Mouse (Mus musculus): ENCODE data around the gene Gm49358. TPM values are rescaled to one million over a fixed set of nuclear protein-coding genes. Genes with fewer than 3 reads are reported as not detected.

The Gm49358 gene
- total RNA-seq, 2 experiments from 2014 or later, result 0.21 TPM; not detected in 1

- ATAC-seq (replicated peaks; ENCODE audit: poor library complexity), result no peak
These were observed 44.4 kb downstream of the Gm49358 start for GRCm38 (mm10) chr10:86808013-86808758.

- no peak for ATAC-seq (replicated peaks; ENCODE audit: poor library complexity)
These were observed 46.2 kb downstream of the Gm49358 start for GRCm38 (mm10) chr10:86810000-86810399.

- no peak for ATAC-seq (replicated peaks; ENCODE audit: poor library complexity)
These were observed 46.8 kb downstream of the Gm49358 start for GRCm38 (mm10) chr10:86810612-86811011.

- no peak for ATAC-seq (replicated peaks; ENCODE audit: poor library complexity)
These were observed 50.7 kb downstream of the Gm49358 start for GRCm38 (mm10) chr10:86814292-86815131.

GRCm38 (mm10) chr10:86815133-86815532, 51.4 kb downstream of the Gm49358 start:
- ATAC-seq (replicated peaks; ENCODE audit: poor library complexity), result no peak

GRCm38 (mm10) chr10:86819649-86820165, 55.9 kb downstream of the Gm49358 start:
- peak; percentile 52 for ATAC-seq (replicated peaks; ENCODE audit: poor library complexity)

GRCm38 (mm10) chr10:86821014-86821413, 57.2 kb downstream of the Gm49358 start:
- no peak for ATAC-seq (replicated peaks; ENCODE audit: poor library complexity)

GRCm38 (mm10) chr10:86824093-86824492, 60.3 kb downstream of the Gm49358 start:
- no peak for ATAC-seq (replicated peaks; ENCODE audit: poor library complexity)

- ATAC-seq (replicated peaks; ENCODE audit: poor library complexity), result no peak
These were observed 61.1 kb downstream of the Gm49358 start for GRCm38 (mm10) chr10:86824871-86825270.

GRCm38 (mm10) chr10:86825871-86826522, 62.2 kb downstream of the Gm49358 start:
- no peak for ATAC-seq (replicated peaks; ENCODE audit: poor library complexity)

GRCm38 (mm10) chr10:86826929-86827328, 63.2 kb downstream of the Gm49358 start:
- peak; percentile 72 for ATAC-seq (replicated peaks; ENCODE audit: poor library complexity)

- ATAC-seq (replicated peaks; ENCODE audit: poor library complexity), result no peak
These were observed 64.7 kb downstream of the Gm49358 start for GRCm38 (mm10) chr10:86828221-86829135.

GRCm38 (mm10) chr10:86829515-86829914, 65.7 kb downstream of the Gm49358 start:
- 0 out of 2 replicates have a peak, but pooled peaks have one; percentile 37 for ATAC-seq (replicated peaks; ENCODE audit: poor library complexity)

- no peak for ATAC-seq (replicated peaks; ENCODE audit: poor library complexity)
These were observed 73.0 kb downstream of the Gm49358 start for GRCm38 (mm10) chr10:86836784-86837183.

- no peak for ATAC-seq (replicated peaks; ENCODE audit: poor library complexity)
These were observed 75.1 kb downstream of the Gm49358 start for GRCm38 (mm10) chr10:86838827-86839226.

GRCm38 (mm10) chr10:86842659-86843058, 78.9 kb downstream of the Gm49358 start:
- no peak for ATAC-seq (replicated peaks; ENCODE audit: poor library complexity)

- peak; percentile 23; the same call in 1 of the 2 replicates for ATAC-seq (replicated peaks; ENCODE audit: poor library complexity)
These were observed 83.2 kb downstream of the Gm49358 start for GRCm38 (mm10) chr10:86846926-86847467.

- no peak for ATAC-seq (replicated peaks; ENCODE audit: poor library complexity)
These were observed 85.3 kb downstream of the Gm49358 start for GRCm38 (mm10) chr10:86849087-86849486.

- no peak for ATAC-seq (replicated peaks; ENCODE audit: poor library complexity)
These were observed 85.7 kb downstream of the Gm49358 start for GRCm38 (mm10) chr10:86849508-86849907.

GRCm38 (mm10) chr10:86852160-86852559, 88.4 kb downstream of the Gm49358 start:
- no peak for ATAC-seq (replicated peaks; ENCODE audit: poor library complexity)
